Mouse (Mus musculus) heart, adult 2 months (tissue): ENCODE data around the gene Ccdc162. TPM values are rescaled to one million over a fixed set of nuclear protein-coding genes. Genes with fewer than 3 reads are reported as not detected.

ENCODE experiments used
- DNase-seq, 2 experiments: peaks; one replicate each; pipeline ENCODE4 v3.0.0; 2021
- H3K27ac ChIP-seq: fragments of 200-600 bp; 2 replicates; pipeline ENCODE4 v1.8.1; 2022
- H3K27me3 ChIP-seq: fragments of 200-500 bp; 2 replicates; pipeline ENCODE4 v1.6.1; 2012; ENCODE audit warnings: mild to moderate bottlenecking, low read length, inconsistent platforms, mixed read lengths; ENCODE audit not compliant: control insufficient read depth, insufficient read depth
- H3K36me3 ChIP-seq: fragments of 200-500 bp; 2 replicates; pipeline ENCODE4 v1.6.1; 2012; ENCODE audit warnings: low read length, inconsistent platforms; ENCODE audit not compliant: control insufficient read depth, insufficient read depth
- H3K4me1 ChIP-seq: fragments of 200-500 bp; 2 replicates; pipeline ENCODE4 v1.6.1; 2011; ENCODE audit warnings: low read length; ENCODE audit not compliant: control insufficient read depth, insufficient read depth
- H3K4me3 ChIP-seq: fragments of 200-600 bp; 2 replicates; pipeline ENCODE4 v1.8.1; 2022
- H3K79me2 ChIP-seq: fragments of 200-500 bp; replicated peaks from 2 replicates; pipeline ENCODE4 v1.6.1; 2012; ENCODE audit warnings: mild to moderate bottlenecking, inconsistent platforms, low read length, moderate library complexity, mixed read lengths; ENCODE audit not compliant: control insufficient read depth, insufficient read depth
- H3K9ac ChIP-seq: fragments of 200-500 bp; 2 replicates; pipeline ENCODE4 v1.6.1; 2012; ENCODE audit warnings: low read depth, mild to moderate bottlenecking, control low read depth, inconsistent platforms, low read length, mixed read lengths
- CTCF ChIP-seq: fragments of 200-600 bp; IDR thresholded peaks from 2 replicates; pipeline ENCODE4 v1.8.1; 2022; ENCODE audit warnings: antibody characterized with exemption, mild to moderate bottlenecking, moderate library complexity
- EP300 ChIP-seq: fragments of 200-500 bp; IDR thresholded peaks from 2 replicates; pipeline ENCODE4 v1.6.1; 2011; ENCODE audit warnings: low read depth, low read length, control low read depth; ENCODE audit not compliant: insufficient read depth
- POLR2A ChIP-seq: fragments of 200-500 bp; IDR thresholded peaks from 2 replicates; pipeline ENCODE4 v1.6.1; 2011; ENCODE audit warnings: mild to moderate bottlenecking, low read depth, low read length, control low read depth; ENCODE audit not compliant: insufficient read depth
- WGBS: fragments of 180-500 bp; shearing (Covaris S2); methylation state at CpG from one replicate; pipeline ENCODE4 v1.1.7; 2018; 5-methylcytosine and 5-hydroxymethylcytosine counted together
- intact Hi-C: fragments of 180-260 bp; cut with DNase I; formaldehyde crosslinking; loops from one replicate; pipeline ENCODE4 v1.15.1; 2025
- polyA plus RNA-seq: library from polyadenylated mRNA; depleted of rRNA; stranded (reverse); fragments of >200 nt; gene quantifications from 2 replicates; pipeline ENCODE4 v1.2.3, GENCODE M21; 2012
- total RNA-seq, 2 experiments: library from RNA; stranded (reverse); gene quantifications; 2 replicates each; pipeline ENCODE4 v1.2.3; 2021

The Ccdc162 gene
- total and polyA plus RNA-seq, 3 experiments = 0.11 to 0.49 TPM; not detected in 1

DNA sequence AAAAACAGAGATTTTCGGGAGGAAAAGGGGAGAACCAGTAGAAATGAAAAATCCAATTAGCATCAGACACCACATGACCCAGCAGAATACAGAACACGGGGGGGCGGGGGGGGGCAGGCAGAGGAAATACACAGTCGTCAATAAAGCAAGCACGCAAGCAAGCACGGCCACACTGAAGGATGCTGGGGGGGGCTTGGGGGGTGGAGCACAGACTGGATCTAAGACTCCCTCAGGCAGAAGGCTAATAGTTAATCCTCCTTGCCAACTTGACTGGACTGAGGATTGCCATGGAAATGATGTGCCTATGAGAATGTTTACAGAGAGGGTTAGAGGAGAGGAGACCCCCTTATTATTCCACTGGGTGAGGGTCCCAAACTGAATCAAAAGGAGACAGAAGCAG lies 19.0 kb upstream of the Ccdc162 start:
- Histone ChIP-seq H3K36me3 (no peaks in the 10 kb centered on the region), H3K27ac (no peak overlapping the region), H3K9ac (no peak overlapping the region), H3K4me1 (no peaks in the 10 kb centered on the region), H3K79me2 (no peaks in the 10 kb centered on the region), H3K27me3 (no peaks in the 10 kb centered on the region), H3K4me3 (no peak overlapping the region)
- no peak for DNase-seq
- TF ChIP-seq POLR2A (no peak), CTCF (no peak), EP300 (no peak)
- WGBS = 86% methylated on average over 6 of the region's 6 CpGs
- intact Hi-C loops = no loop called here

DNA sequence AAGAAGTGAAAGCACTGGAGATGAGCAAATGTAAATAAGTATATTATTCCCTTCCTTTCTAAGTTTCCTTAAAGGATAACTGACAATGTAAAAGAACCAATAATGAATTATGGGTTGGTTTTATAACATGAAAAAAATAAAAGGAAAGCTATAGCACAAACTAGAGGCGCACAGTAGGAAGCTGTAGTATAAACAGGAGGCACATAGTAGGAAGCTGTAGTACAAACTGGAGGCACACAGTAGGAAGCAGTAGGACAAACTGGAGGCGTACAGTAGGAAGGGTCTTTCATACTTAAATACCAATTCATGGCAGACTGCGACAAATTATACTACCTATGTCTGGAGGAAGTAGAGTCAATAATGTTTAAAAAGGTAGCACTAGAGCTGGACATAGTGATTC lies 16.8 kb upstream of the Ccdc162 start:
- no peak overlapping the region for H3K9ac ChIP-seq
- intact Hi-C loops = no loop called here

DNA sequence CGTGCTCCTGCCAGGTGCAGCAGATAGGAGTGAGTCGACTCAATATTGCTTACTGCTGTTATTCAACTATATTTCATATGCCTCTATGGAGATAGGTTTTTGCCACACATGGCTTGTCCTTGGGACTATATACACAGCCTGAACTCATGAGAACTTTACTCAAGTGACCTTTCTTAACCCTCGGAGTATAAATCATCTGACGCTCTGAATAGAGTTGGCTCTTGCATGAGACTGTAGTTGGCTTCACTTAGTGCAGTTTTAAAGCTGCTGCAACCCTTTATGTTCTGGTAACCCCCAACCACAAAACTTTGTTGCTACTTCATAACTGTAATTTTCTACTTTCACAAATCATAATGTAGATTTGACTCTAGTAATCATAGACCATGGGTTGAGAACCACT lies 15.5 kb upstream of the Ccdc162 start:
- Histone ChIP-seq H3K79me2 (no peaks in the 10 kb centered on the region), H3K9ac (no peak overlapping the region), H3K4me1 (no peaks in the 10 kb centered on the region), H3K4me3 (no peak overlapping the region), H3K27me3 (no peaks in the 10 kb centered on the region), H3K27ac (no peak overlapping the region), H3K36me3 (no peaks in the 10 kb centered on the region)
- no peak for DNase-seq
- 76% methylated on average over 4 of the region's 4 CpGs for WGBS
- TF ChIP-seq POLR2A (no peak), CTCF (no peak), EP300 (no peak)
- intact Hi-C loops = no loop called here

More for the DNA sequence above, 16.8 kb upstream of the Ccdc162 start:
- TF ChIP-seq POLR2A (no peak), EP300 (no peak), CTCF (no peak)
- Histone ChIP-seq H3K36me3 (no peaks in the 10 kb centered on the region), H3K4me1 (no peaks in the 10 kb centered on the region), H3K27me3 (no peaks in the 10 kb centered on the region), H3K79me2 (no peaks in the 10 kb centered on the region), H3K27ac (no peak overlapping the region), H3K4me3 (no peak overlapping the region)
- 94% methylated on average over 3 of the region's 3 CpGs for WGBS
- DNase-seq = no peak

- TF ChIP-seq CTCF = no peak
- TF ChIP-seq EP300 = no peak
- TF ChIP-seq POLR2A = no peak
- H3K79me2 ChIP-seq = no peaks in the 10 kb centered on the region
- H3K36me3 ChIP-seq = no peaks in the 10 kb centered on the region
- no peak overlapping the region for H3K4me3 ChIP-seq
- intact Hi-C loops = no loop called here
- no peak for DNase-seq
- H3K4me1 ChIP-seq = no peaks in the 10 kb centered on the region
- no peak overlapping the region for H3K9ac ChIP-seq
- H3K27me3 ChIP-seq = no peaks in the 10 kb centered on the region
- no peak overlapping the region for H3K27ac ChIP-seq
- WGBS = 83% methylated on average over 10 of the region's 10 CpGs
These were observed 14.3 kb upstream of the Ccdc162 start for GRCm38 (mm10) chr10:41730746-41731145.

GRCm38 (mm10) chr10:41726215-41726614 lies 9.8 kb upstream of the Ccdc162 start:
- intact Hi-C loops = no loop called here
- no peaks in the 10 kb centered on the region for H3K79me2 ChIP-seq
- TF ChIP-seq EP300 (no peak), POLR2A (no peak), CTCF (no peak)
- no peaks in the 10 kb centered on the region for H3K4me1 ChIP-seq
- H3K36me3 ChIP-seq = no peaks in the 10 kb centered on the region
- no peaks in the 10 kb centered on the region for H3K27me3 ChIP-seq
- H3K4me3 ChIP-seq = no peak overlapping the region
- no peak overlapping the region for H3K9ac ChIP-seq
- no peak for DNase-seq
- H3K27ac ChIP-seq = no peak overlapping the region
- WGBS = 88% methylated on average over 9 of the region's 9 CpGs

DNA sequence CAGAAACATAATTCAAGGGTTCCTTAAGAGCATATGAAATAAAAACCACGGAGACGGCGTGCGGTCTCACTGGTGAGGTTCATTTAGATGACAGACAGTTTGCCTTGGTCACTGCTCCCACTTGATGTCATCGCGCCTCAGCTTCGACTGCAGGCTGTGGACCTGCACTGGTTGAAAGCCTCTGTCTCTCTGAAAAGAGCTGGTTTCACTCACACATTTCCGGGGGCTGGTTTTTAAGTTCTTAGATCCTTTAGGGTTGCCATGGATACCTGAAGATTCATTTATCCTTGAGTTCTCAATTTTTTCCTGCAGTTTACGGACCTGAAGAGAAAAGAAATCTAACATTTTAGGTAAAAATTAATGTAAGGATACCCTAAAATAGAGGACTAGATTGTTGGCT lies 3.2 kb upstream of the Ccdc162 start:
- no peak for TF ChIP-seq CTCF
- no peak for TF ChIP-seq EP300
- no peak for TF ChIP-seq POLR2A
- Histone ChIP-seq H3K27ac (no peak overlapping the region), H3K4me1 (no peaks in the 10 kb centered on the region), H3K4me3 (no peak overlapping the region), H3K79me2 (no peaks in the 10 kb centered on the region), H3K27me3 (no peaks in the 10 kb centered on the region), H3K36me3 (no peaks in the 10 kb centered on the region), H3K9ac (no peak overlapping the region)
- WGBS = 94% methylated on average over 9 of the region's 9 CpGs
- intact Hi-C loops = no loop called here
- DNase-seq = no peak
